Mouse (Mus musculus): ENCODE results near the gene Notch2. TPM values are rescaled to one million over a fixed set of nuclear protein-coding genes. Genes with fewer than 3 reads are reported as not detected.

Notch2 gene
- polyA plus RNA-seq, 1 experiment from 2014 or later = 6.6 TPM

- Histone ChIP-seq H3K27ac (ENCODE audit: low read length) (no peak overlapping the region), H3K36me3 (ENCODE audit: control insufficient read depth, insufficient read depth, low read length) (no peaks in the 10 kb centered on the region), H3K27me3 (ENCODE audit: control insufficient read depth, insufficient read depth, low read depth, low read length) (no peaks in the 10 kb centered on the region), H3K4me1 (ENCODE audit: control insufficient read depth, insufficient read depth, low read length) (no peaks in the 10 kb centered on the region), H3K9ac (ENCODE audit: low read depth, low read length) (no peak overlapping the region), H3K9me3 (replicated peaks; ENCODE audit: control insufficient read depth, low read length, poor library complexity, severe bottlenecking) (no peaks in the 10 kb centered on the region), H3K4me2 (ENCODE audit: low read length) (no peak overlapping the region), H3K4me3 (ENCODE audit: low read depth, low read length) (no peak overlapping the region)
- ATAC-seq = no peak
- WGBS = 94% methylated on average over 29 of the region's 29 CpGs
These were observed 133.4 kb downstream of the Notch2 start for GRCm38 (mm10) chr3:98146471-98147410.

- no peak overlapping the region for H3K4me2 ChIP-seq (ENCODE audit: low read length)
- H3K27me3 ChIP-seq (ENCODE audit: control insufficient read depth, insufficient read depth, low read depth, low read length) = no peaks in the 10 kb centered on the region
- H3K9me3 ChIP-seq (replicated peaks; ENCODE audit: control insufficient read depth, low read length, poor library complexity, severe bottlenecking) = no peaks in the 10 kb centered on the region
- no peak overlapping the region for H3K9ac ChIP-seq (ENCODE audit: low read depth, low read length)
- H3K4me3 ChIP-seq (ENCODE audit: low read depth, low read length) = no peak overlapping the region
- ATAC-seq = no peak
- H3K4me1 ChIP-seq (ENCODE audit: control insufficient read depth, insufficient read depth, low read length) = no peaks in the 10 kb centered on the region
- no peaks in the 10 kb centered on the region for H3K36me3 ChIP-seq (ENCODE audit: control insufficient read depth, insufficient read depth, low read length)
- H3K27ac ChIP-seq (ENCODE audit: low read length) = no peak overlapping the region
- WGBS = 94% methylated on average over 14 of the region's 14 CpGs
These were observed 134.4 kb downstream of the Notch2 start for GRCm38 (mm10) chr3:98147706-98148105.

DNA sequence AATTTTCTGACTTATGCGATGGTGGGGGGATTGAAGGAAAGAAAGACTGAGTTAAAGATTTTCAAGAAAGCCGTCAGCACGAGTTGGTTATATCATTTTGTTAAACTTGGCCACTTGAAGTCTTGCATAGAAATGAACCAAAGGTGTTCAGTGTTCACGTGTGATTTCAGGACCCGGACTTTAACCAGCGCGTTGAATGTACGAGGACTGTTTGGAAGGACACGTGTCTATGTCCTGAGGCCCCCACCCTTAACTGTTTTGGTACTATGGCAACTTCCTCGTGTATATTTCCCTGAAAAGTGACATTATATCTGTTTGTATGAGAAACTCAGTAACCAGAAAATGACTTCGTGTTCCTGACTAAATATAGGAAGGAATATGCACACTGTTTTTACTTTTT lies 136.6 kb downstream of the Notch2 start:
- Histone ChIP-seq H3K4me1 (ENCODE audit: control insufficient read depth, insufficient read depth, low read length) (no peaks in the 10 kb centered on the region), H3K27me3 (ENCODE audit: control insufficient read depth, insufficient read depth, low read depth, low read length) (no peaks in the 10 kb centered on the region), H3K9me3 (replicated peaks; ENCODE audit: control insufficient read depth, low read length, poor library complexity, severe bottlenecking) (no peaks in the 10 kb centered on the region), H3K4me3 (ENCODE audit: low read depth, low read length) (no peak overlapping the region), H3K9ac (ENCODE audit: low read depth, low read length) (no peak overlapping the region), H3K27ac (ENCODE audit: low read length) (no peak overlapping the region), H3K36me3 (ENCODE audit: control insufficient read depth, insufficient read depth, low read length) (no peaks in the 10 kb centered on the region), H3K4me2 (ENCODE audit: low read length) (no peak overlapping the region)
- no peak for ATAC-seq
- WGBS = 96% methylated on average over 11 of the region's 11 CpGs

DNA sequence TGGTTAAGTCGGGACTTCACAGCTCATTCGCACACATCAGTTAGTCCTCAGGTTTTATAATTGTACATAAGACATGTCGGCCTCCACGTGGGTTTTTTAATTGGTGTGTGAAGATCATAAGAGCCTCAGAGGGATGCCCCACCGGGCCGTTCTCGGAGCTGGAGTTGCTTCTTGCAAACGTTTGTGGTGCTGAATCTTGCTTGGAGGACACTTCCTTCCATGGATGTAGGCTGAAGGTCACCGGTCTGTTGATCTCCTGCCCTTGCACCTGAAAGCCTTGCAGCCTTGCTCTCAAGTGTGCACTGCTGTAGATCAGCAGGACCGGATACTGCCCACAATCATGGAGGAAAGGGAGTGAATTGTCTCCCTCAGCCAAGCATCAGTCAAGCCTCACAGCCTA lies 137.7 kb downstream of the Notch2 start:
- Histone ChIP-seq H3K36me3 (ENCODE audit: control insufficient read depth, insufficient read depth, low read length) (no peaks in the 10 kb centered on the region), H3K4me2 (ENCODE audit: low read length) (no peak overlapping the region), H3K27me3 (ENCODE audit: control insufficient read depth, insufficient read depth, low read depth, low read length) (no peaks in the 10 kb centered on the region), H3K9ac (ENCODE audit: low read depth, low read length) (no peak overlapping the region), H3K4me1 (ENCODE audit: control insufficient read depth, insufficient read depth, low read length) (no peaks in the 10 kb centered on the region), H3K4me3 (ENCODE audit: low read depth, low read length) (no peak overlapping the region), H3K9me3 (replicated peaks; ENCODE audit: control insufficient read depth, low read length, poor library complexity, severe bottlenecking) (no peaks in the 10 kb centered on the region), H3K27ac (ENCODE audit: low read length) (no peak overlapping the region)
- WGBS = 92% methylated on average over 10 of the region's 10 CpGs
- no peak for ATAC-seq

DNA sequence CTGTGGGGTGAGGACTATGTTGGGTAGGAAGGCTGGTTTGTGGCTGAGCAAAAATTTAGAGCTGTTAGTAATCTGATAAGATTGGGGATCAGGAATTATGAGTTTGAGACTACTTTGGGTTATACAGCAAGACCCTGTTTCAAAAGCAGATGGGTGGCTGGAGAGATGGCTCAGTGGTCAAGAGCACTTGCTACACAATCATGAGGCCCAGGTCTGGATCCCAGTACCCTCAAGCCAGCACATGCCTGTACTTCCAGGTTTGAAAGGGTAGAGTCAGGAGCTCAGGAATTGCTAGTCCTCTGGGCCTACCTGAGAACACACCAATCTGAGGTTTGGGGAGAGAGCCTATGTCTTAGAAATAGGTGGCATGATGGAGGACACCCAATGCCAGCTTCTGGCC lies 140.1 kb downstream of the Notch2 start:
- Histone ChIP-seq H3K4me3 (ENCODE audit: low read depth, low read length) (no peak overlapping the region), H3K9me3 (replicated peaks; ENCODE audit: control insufficient read depth, low read length, poor library complexity, severe bottlenecking) (no peaks in the 10 kb centered on the region), H3K36me3 (ENCODE audit: control insufficient read depth, insufficient read depth, low read length) (no peaks in the 10 kb centered on the region), H3K9ac (ENCODE audit: low read depth, low read length) (no peak overlapping the region), H3K27ac (ENCODE audit: low read length) (no peak overlapping the region), H3K4me2 (ENCODE audit: low read length) (no peak overlapping the region), H3K4me1 (ENCODE audit: control insufficient read depth, insufficient read depth, low read length) (no peaks in the 10 kb centered on the region), H3K27me3 (ENCODE audit: control insufficient read depth, insufficient read depth, low read depth, low read length) (no peaks in the 10 kb centered on the region)
- no peak for ATAC-seq

GRCm38 (mm10) chr3:98156158-98156557 lies 142.8 kb downstream of the Notch2 start:
- Histone ChIP-seq H3K9ac (ENCODE audit: low read depth, low read length) (no peak overlapping the region), H3K4me1 (ENCODE audit: control insufficient read depth, insufficient read depth, low read length) (no peaks in the 10 kb centered on the region), H3K4me3 (ENCODE audit: low read depth, low read length) (no peak overlapping the region), H3K36me3 (ENCODE audit: control insufficient read depth, insufficient read depth, low read length) (no peaks in the 10 kb centered on the region), H3K9me3 (replicated peaks; ENCODE audit: control insufficient read depth, low read length, poor library complexity, severe bottlenecking) (no peaks in the 10 kb centered on the region), H3K27ac (ENCODE audit: low read length) (no peak overlapping the region), H3K27me3 (ENCODE audit: control insufficient read depth, insufficient read depth, low read depth, low read length) (no peaks in the 10 kb centered on the region), H3K4me2 (ENCODE audit: low read length) (no peak overlapping the region)
- WGBS = 56% methylated on average over 4 of the region's 4 CpGs
- no peak for ATAC-seq

DNA sequence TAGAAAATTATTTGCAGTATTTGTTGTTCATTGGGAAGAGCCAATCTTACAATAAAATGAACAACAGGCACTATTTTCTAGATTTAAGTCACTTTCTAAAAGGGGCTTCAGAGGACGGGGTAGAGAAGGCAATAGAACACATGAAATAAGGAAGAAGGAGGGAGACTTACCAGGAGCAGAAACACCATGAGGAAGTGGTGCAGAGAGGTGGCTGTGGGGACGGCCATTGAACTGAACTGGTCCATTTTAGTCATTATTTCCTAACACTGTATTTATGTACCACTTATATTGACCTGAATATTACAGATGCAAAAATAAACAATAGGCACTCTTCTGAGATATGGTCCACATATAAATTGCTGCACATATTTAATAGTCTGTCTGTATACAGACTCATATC lies 143.7 kb downstream of the Notch2 start:
- H3K9ac ChIP-seq (ENCODE audit: low read depth, low read length) = no peak overlapping the region
- H3K27ac ChIP-seq (ENCODE audit: low read length) = no peak overlapping the region
- no peak overlapping the region for H3K4me2 ChIP-seq (ENCODE audit: low read length)
- 89% methylated on average over 2 of the region's 2 CpGs for WGBS
- H3K36me3 ChIP-seq (ENCODE audit: control insufficient read depth, insufficient read depth, low read length) = no peaks in the 10 kb centered on the region
- no peaks in the 10 kb centered on the region for H3K4me1 ChIP-seq (ENCODE audit: control insufficient read depth, insufficient read depth, low read length)
- no peaks in the 10 kb centered on the region for H3K27me3 ChIP-seq (ENCODE audit: control insufficient read depth, insufficient read depth, low read depth, low read length)
- H3K4me3 ChIP-seq (ENCODE audit: low read depth, low read length) = no peak overlapping the region
- no peaks in the 10 kb centered on the region for H3K9me3 ChIP-seq (replicated peaks; ENCODE audit: control insufficient read depth, low read length, poor library complexity, severe bottlenecking)
- ATAC-seq = no peak

- H3K36me3 ChIP-seq (ENCODE audit: control insufficient read depth, insufficient read depth, low read length) = no peaks in the 10 kb centered on the region
- H3K27ac ChIP-seq (ENCODE audit: low read length) = no peak overlapping the region
- no peak for ATAC-seq
- 70% methylated on average over 2 of the region's 2 CpGs for WGBS
- no peaks in the 10 kb centered on the region for H3K27me3 ChIP-seq (ENCODE audit: control insufficient read depth, insufficient read depth, low read depth, low read length)
- H3K4me1 ChIP-seq (ENCODE audit: control insufficient read depth, insufficient read depth, low read length) = no peaks in the 10 kb centered on the region
- no peak overlapping the region for H3K4me3 ChIP-seq (ENCODE audit: low read depth, low read length)
- H3K4me2 ChIP-seq (ENCODE audit: low read length) = no peak overlapping the region
- H3K9ac ChIP-seq (ENCODE audit: low read depth, low read length) = no peak overlapping the region
- H3K9me3 ChIP-seq (replicated peaks; ENCODE audit: control insufficient read depth, low read length, poor library complexity, severe bottlenecking) = no peaks in the 10 kb centered on the region
These were observed 144.3 kb downstream of the Notch2 start for GRCm38 (mm10) chr3:98157585-98157984.

DNA sequence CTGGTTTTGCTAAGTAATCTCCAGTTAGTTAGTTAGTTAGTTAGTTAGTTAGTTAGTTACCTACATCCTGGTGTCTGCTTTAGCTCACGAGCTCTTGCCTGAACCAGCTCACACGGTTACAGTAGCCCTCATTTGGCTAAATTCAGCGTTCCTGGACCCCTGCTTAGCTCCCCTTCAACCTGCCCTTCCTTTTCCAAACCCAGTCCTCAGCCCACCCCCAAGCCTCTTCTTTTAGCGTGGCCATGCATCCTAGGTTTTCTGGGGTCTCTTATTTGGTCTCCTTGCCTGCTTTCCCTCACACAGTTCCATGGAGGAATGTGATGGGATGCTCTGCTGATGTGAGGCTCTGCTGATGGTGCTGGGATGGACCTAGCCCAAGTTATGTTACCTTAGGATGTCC lies 145.3 kb downstream of the Notch2 start:
- no peak overlapping the region for H3K9ac ChIP-seq (ENCODE audit: low read depth, low read length)
- no peak for ATAC-seq
- H3K4me2 ChIP-seq (ENCODE audit: low read length) = no peak overlapping the region
- H3K4me1 ChIP-seq (ENCODE audit: control insufficient read depth, insufficient read depth, low read length) = no peaks in the 10 kb centered on the region
- no peaks in the 10 kb centered on the region for H3K36me3 ChIP-seq (ENCODE audit: control insufficient read depth, insufficient read depth, low read length)
- no peaks in the 10 kb centered on the region for H3K27me3 ChIP-seq (ENCODE audit: control insufficient read depth, insufficient read depth, low read depth, low read length)
- no peaks in the 10 kb centered on the region for H3K9me3 ChIP-seq (replicated peaks; ENCODE audit: control insufficient read depth, low read length, poor library complexity, severe bottlenecking)
- 75% methylated on average over 4 of the region's 4 CpGs for WGBS
- H3K27ac ChIP-seq (ENCODE audit: low read length) = no peak overlapping the region
- H3K4me3 ChIP-seq (ENCODE audit: low read depth, low read length) = no peak overlapping the region
